Mouse (Mus musculus): ENCODE results near the gene Gm5105. TPM values are rescaled to one million over a fixed set of nuclear protein-coding genes. Genes with fewer than 3 reads are reported as not detected.

The Gm5105 gene
- polyA plus RNA-seq (2014; fragmentation: Nextera tagmentation; extraction: Ambion mirVana), result not detected in 2 replicates

GRCm38 (mm10) chr3:138067288-138067687, at the start of gene Gm5105:
Gene Gm5105, minus strand, starts transcription at chr3:138067388.
- H3K4me2 ChIP-seq (ENCODE audit: low read length), result peak within 1 kb of the TSS; percentile 21; the same call in 1 of the 2 replicates
- no peaks in the 10 kb centered on the region for H3K9me3 ChIP-seq (ENCODE audit: control insufficient read depth, low read length)
- 92% methylated on average over 12 of the region's 12 CpGs for WGBS
- DNase-seq (no peak), ATAC-seq (ENCODE audit: low FRiP score, low TSS enrichment) (no peak)
- H3K9ac ChIP-seq (replicated peaks; ENCODE audit: low read length), result no peak within 1 kb of the TSS
- H3K4me1 ChIP-seq (ENCODE audit: control insufficient read depth, insufficient read depth, low read length), result peaks cover 16% of the 10 kb centered on the region
- H3K4me3 ChIP-seq (replicated peaks; ENCODE audit: low read depth, low read length), result no peak within 1 kb of the TSS
- no peak within 1 kb of the TSS for H3K27ac ChIP-seq (replicated peaks; ENCODE audit: low read depth, low read length)
- no peaks in the 10 kb centered on the region for H3K27me3 ChIP-seq (ENCODE audit: control insufficient read depth, insufficient read depth, low read length)
- no peaks in the 10 kb centered on the region for H3K36me3 ChIP-seq (ENCODE audit: control insufficient read depth, insufficient read depth, low read length)

- H3K27ac ChIP-seq (replicated peaks; ENCODE audit: low read depth, low read length), result no peak overlapping the region
- 89% methylated on average over 4 of the region's 4 CpGs for WGBS
- no peaks in the 10 kb centered on the region for H3K27me3 ChIP-seq (ENCODE audit: control insufficient read depth, insufficient read depth, low read length)
- DNase-seq (no peak), ATAC-seq (ENCODE audit: low FRiP score, low TSS enrichment) (no peak)
- no peaks in the 10 kb centered on the region for H3K36me3 ChIP-seq (ENCODE audit: control insufficient read depth, insufficient read depth, low read length)
- H3K4me3 ChIP-seq (replicated peaks; ENCODE audit: low read depth, low read length), result no peak overlapping the region
- H3K9ac ChIP-seq (replicated peaks; ENCODE audit: low read length), result no peak overlapping the region
- H3K9me3 ChIP-seq (ENCODE audit: control insufficient read depth, low read length), result no peaks in the 10 kb centered on the region
- H3K4me1 ChIP-seq (ENCODE audit: control insufficient read depth, insufficient read depth, low read length), result no peaks in the 10 kb centered on the region
- no peak overlapping the region for H3K4me2 ChIP-seq (ENCODE audit: low read length)
These were observed 49.7 kb upstream of the Gm5105 start for GRCm38 (mm10) chr3:138116871-138117270.

GRCm38 (mm10) chr3:138114106-138114505, 46.9 kb upstream of the Gm5105 start:
- ATAC-seq (ENCODE audit: low FRiP score, low TSS enrichment) (no peak), DNase-seq (no peak)
- no peak overlapping the region for H3K9ac ChIP-seq (replicated peaks; ENCODE audit: low read length)
- no peaks in the 10 kb centered on the region for H3K4me1 ChIP-seq (ENCODE audit: control insufficient read depth, insufficient read depth, low read length)
- no peak overlapping the region for H3K4me2 ChIP-seq (ENCODE audit: low read length)
- no peaks in the 10 kb centered on the region for H3K9me3 ChIP-seq (ENCODE audit: control insufficient read depth, low read length)
- no peaks in the 10 kb centered on the region for H3K36me3 ChIP-seq (ENCODE audit: control insufficient read depth, insufficient read depth, low read length)
- WGBS, result 87% methylated on average over 17 of the region's 17 CpGs
- H3K27me3 ChIP-seq (ENCODE audit: control insufficient read depth, insufficient read depth, low read length), result no peaks in the 10 kb centered on the region
- no peak overlapping the region for H3K27ac ChIP-seq (replicated peaks; ENCODE audit: low read depth, low read length)
- no peak overlapping the region for H3K4me3 ChIP-seq (replicated peaks; ENCODE audit: low read depth, low read length)

GRCm38 (mm10) chr3:138110910-138111782, 44.0 kb upstream of the Gm5105 start:
- Histone ChIP-seq H3K27ac (replicated peaks; ENCODE audit: low read depth, low read length) (no peak overlapping the region), H3K27me3 (ENCODE audit: control insufficient read depth, insufficient read depth, low read length) (no peaks in the 10 kb centered on the region), H3K4me3 (replicated peaks; ENCODE audit: low read depth, low read length) (no peak overlapping the region), H3K9me3 (ENCODE audit: control insufficient read depth, low read length) (no peaks in the 10 kb centered on the region), H3K4me1 (ENCODE audit: control insufficient read depth, insufficient read depth, low read length) (no peaks in the 10 kb centered on the region), H3K4me2 (ENCODE audit: low read length) (no peak overlapping the region), H3K36me3 (ENCODE audit: control insufficient read depth, insufficient read depth, low read length) (no peaks in the 10 kb centered on the region), H3K9ac (replicated peaks; ENCODE audit: low read length) (no peak overlapping the region)
- WGBS, result 92% methylated on average over 19 of the region's 19 CpGs
- DNase-seq (no peak), ATAC-seq (ENCODE audit: low FRiP score, low TSS enrichment) (no peak)

- H3K4me3 ChIP-seq (replicated peaks; ENCODE audit: low read depth, low read length), result no peak overlapping the region
- DNase-seq, result no peak
- WGBS, result 97% methylated on average over 10 of the region's 10 CpGs
These were observed 39.7 kb upstream of the Gm5105 start for GRCm38 (mm10) chr3:138106887-138107286.

GRCm38 (mm10) chr3:138105056-138105455, 37.9 kb upstream of the Gm5105 start:
- Histone ChIP-seq H3K4me1 (ENCODE audit: control insufficient read depth, insufficient read depth, low read length) (no peaks in the 10 kb centered on the region), H3K27me3 (ENCODE audit: control insufficient read depth, insufficient read depth, low read length) (no peaks in the 10 kb centered on the region), H3K27ac (replicated peaks; ENCODE audit: low read depth, low read length) (no peak overlapping the region), H3K9me3 (ENCODE audit: control insufficient read depth, low read length) (no peaks in the 10 kb centered on the region), H3K4me3 (replicated peaks; ENCODE audit: low read depth, low read length) (no peak overlapping the region), H3K36me3 (ENCODE audit: control insufficient read depth, insufficient read depth, low read length) (no peaks in the 10 kb centered on the region), H3K4me2 (ENCODE audit: low read length) (no peak overlapping the region), H3K9ac (replicated peaks; ENCODE audit: low read length) (no peak overlapping the region)
- WGBS, result 63% methylated on average over 5 of the region's 5 CpGs
- no peak for ATAC-seq (ENCODE audit: low FRiP score, low TSS enrichment)
- no peak for DNase-seq

More at GRCm38 (mm10) chr3:138106887-138107286, 39.7 kb upstream of the Gm5105 start:
- H3K27ac ChIP-seq (replicated peaks; ENCODE audit: low read depth, low read length), result no peak overlapping the region
- no peaks in the 10 kb centered on the region for H3K36me3 ChIP-seq (ENCODE audit: control insufficient read depth, insufficient read depth, low read length)
- no peaks in the 10 kb centered on the region for H3K9me3 ChIP-seq (ENCODE audit: control insufficient read depth, low read length)
- no peak for ATAC-seq (ENCODE audit: low FRiP score, low TSS enrichment)
- no peaks in the 10 kb centered on the region for H3K27me3 ChIP-seq (ENCODE audit: control insufficient read depth, insufficient read depth, low read length)
- no peaks in the 10 kb centered on the region for H3K4me1 ChIP-seq (ENCODE audit: control insufficient read depth, insufficient read depth, low read length)
- no peak overlapping the region for H3K4me2 ChIP-seq (ENCODE audit: low read length)
- H3K9ac ChIP-seq (replicated peaks; ENCODE audit: low read length), result no peak overlapping the region

- H3K27ac ChIP-seq (replicated peaks; ENCODE audit: low read depth, low read length), result no peak overlapping the region
- H3K4me1 ChIP-seq (ENCODE audit: control insufficient read depth, insufficient read depth, low read length), result no peaks in the 10 kb centered on the region
- no peaks in the 10 kb centered on the region for H3K27me3 ChIP-seq (ENCODE audit: control insufficient read depth, insufficient read depth, low read length)
- DNase-seq (no peak), ATAC-seq (ENCODE audit: low FRiP score, low TSS enrichment) (no peak)
- no peak overlapping the region for H3K4me3 ChIP-seq (replicated peaks; ENCODE audit: low read depth, low read length)
- H3K9ac ChIP-seq (replicated peaks; ENCODE audit: low read length), result no peak overlapping the region
- no peaks in the 10 kb centered on the region for H3K9me3 ChIP-seq (ENCODE audit: control insufficient read depth, low read length)
- no peaks in the 10 kb centered on the region for H3K36me3 ChIP-seq (ENCODE audit: control insufficient read depth, insufficient read depth, low read length)
- H3K4me2 ChIP-seq (ENCODE audit: low read length), result no peak overlapping the region
- WGBS, result 90% methylated on average over 4 of the region's 4 CpGs
These were observed 36.5 kb upstream of the Gm5105 start for GRCm38 (mm10) chr3:138103690-138104089.

GRCm38 (mm10) chr3:138101936-138102335, 34.7 kb upstream of the Gm5105 start:
- WGBS, result 87% methylated on average over 4 of the region's 4 CpGs
- no peak overlapping the region for H3K9ac ChIP-seq (replicated peaks; ENCODE audit: low read length)
- H3K9me3 ChIP-seq (ENCODE audit: control insufficient read depth, low read length), result no peaks in the 10 kb centered on the region
- no peak overlapping the region for H3K4me3 ChIP-seq (replicated peaks; ENCODE audit: low read depth, low read length)
- no peak for ATAC-seq (ENCODE audit: low FRiP score, low TSS enrichment)
- no peaks in the 10 kb centered on the region for H3K27me3 ChIP-seq (ENCODE audit: control insufficient read depth, insufficient read depth, low read length)
- DNase-seq, result no peak
- no peaks in the 10 kb centered on the region for H3K4me1 ChIP-seq (ENCODE audit: control insufficient read depth, insufficient read depth, low read length)
- no peaks in the 10 kb centered on the region for H3K36me3 ChIP-seq (ENCODE audit: control insufficient read depth, insufficient read depth, low read length)
- H3K4me2 ChIP-seq (ENCODE audit: low read length), result no peak overlapping the region
- H3K27ac ChIP-seq (replicated peaks; ENCODE audit: low read depth, low read length), result no peak overlapping the region

- ATAC-seq (ENCODE audit: low FRiP score, low TSS enrichment), result no peak
- Histone ChIP-seq H3K27ac (replicated peaks; ENCODE audit: low read depth, low read length) (0 out of 2 replicates have a peak overlapping the region, but pooled peaks have one; percentile 13), H3K27me3 (ENCODE audit: control insufficient read depth, insufficient read depth, low read length) (no peaks in the 10 kb centered on the region), H3K9me3 (ENCODE audit: control insufficient read depth, low read length) (no peaks in the 10 kb centered on the region), H3K4me3 (replicated peaks; ENCODE audit: low read depth, low read length) (no peak overlapping the region), H3K36me3 (ENCODE audit: control insufficient read depth, insufficient read depth, low read length) (no peaks in the 10 kb centered on the region), H3K4me1 (ENCODE audit: control insufficient read depth, insufficient read depth, low read length) (no peaks in the 10 kb centered on the region), H3K9ac (replicated peaks; ENCODE audit: low read length) (no peak overlapping the region), H3K4me2 (ENCODE audit: low read length) (no peak overlapping the region)
- no peak for DNase-seq
- 62% methylated on average over 1 of the region's 1 CpGs for WGBS
These were observed 30.5 kb upstream of the Gm5105 start for GRCm38 (mm10) chr3:138097718-138098117.

Measured in midbrain, embryonic 14.5 days (tissue).